In the genomic region with DNA sequence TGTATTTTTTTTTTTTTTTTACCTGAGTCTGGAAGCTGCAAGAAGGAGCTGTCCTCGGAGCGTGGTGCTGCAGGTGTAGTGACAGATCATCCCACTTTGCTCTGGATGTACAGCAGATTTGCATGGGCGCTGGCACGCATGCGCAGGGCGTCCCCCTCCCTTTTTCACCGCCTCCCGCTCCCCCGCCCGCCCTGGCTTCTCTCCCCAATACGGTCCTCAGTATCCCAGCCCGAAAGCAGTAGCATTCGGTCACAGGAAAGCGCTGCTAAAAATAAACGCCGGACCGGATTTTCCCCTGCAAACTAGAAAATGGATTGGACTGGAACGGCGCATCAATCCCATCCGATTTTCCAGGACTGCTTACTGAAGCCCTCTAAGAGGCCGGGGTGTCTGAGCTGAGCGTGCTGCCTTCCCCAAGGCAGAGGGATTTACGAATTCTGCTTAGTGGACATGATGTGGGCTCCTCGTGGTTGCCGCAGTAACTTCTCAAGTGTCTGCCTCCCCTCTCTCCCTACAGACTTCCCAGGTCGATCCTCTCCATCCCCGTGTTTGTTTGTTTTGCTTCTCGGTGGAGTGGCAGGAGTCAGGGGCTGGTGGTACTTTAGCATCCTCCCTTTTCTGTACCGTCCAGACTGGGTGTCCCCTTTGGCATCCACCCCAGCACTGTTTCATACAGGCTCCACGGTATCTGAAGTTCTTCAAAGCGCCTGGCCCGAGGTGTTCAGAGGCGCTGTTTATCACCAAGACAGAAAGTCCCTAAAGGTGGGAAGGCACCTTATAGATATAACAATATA, we compare ENCODE assay signal across 8 mouse cellular contexts. TPM values are rescaled to one million over a fixed set of nuclear protein-coding genes. Genes with fewer than 3 reads are reported as not detected.
DNase-seq lines count a peak whose midpoint lies in the region; ATAC-seq lines count a peak whose summit lies in the region.

No protein-coding gene starts in this region.

- H3K9ac ChIP-seq in forebrain, embryonic 16.5 days (replicated peaks; ENCODE audit: low read depth, low read length), result peak overlapping the region; percentile 68
- no peak overlapping the region for H3K9ac ChIP-seq in liver, embryonic 16.5 days (ENCODE audit: low read depth, low read length)

- H3K4me2 ChIP-seq in forebrain, embryonic 16.5 days (ENCODE audit: low read length), result peak overlapping the region; percentile 77
- 0 out of 2 replicates have a peak overlapping the region, but pooled peaks have one; percentile 0 for H3K4me2 ChIP-seq in liver, embryonic 16.5 days (ENCODE audit: low read depth, low read length)

- no peaks in the 10 kb centered on the region for H3K27me3 ChIP-seq in forebrain, embryonic 16.5 days (replicated peaks; ENCODE audit: control insufficient read depth, insufficient read depth, low read length)
- peaks cover 5% of the 10 kb centered on the region for H3K27me3 ChIP-seq in liver, embryonic 16.5 days (ENCODE audit: control insufficient read depth, insufficient read depth, low read depth, low read length)

- no peaks in the 10 kb centered on the region for H3K9me3 ChIP-seq in forebrain, embryonic 16.5 days (ENCODE audit: control insufficient read depth, low read length)
- no peaks in the 10 kb centered on the region for H3K9me3 ChIP-seq in liver, embryonic 16.5 days (replicated peaks; ENCODE audit: control insufficient read depth, low read length)

- WGBS in forebrain, embryonic 16.5 days, result under 1% methylated on average over 33 of the region's 33 CpGs
- WGBS in liver, embryonic 16.5 days (ENCODE audit: insufficient replicate concordance), result under 1% methylated on average over 33 of the region's 33 CpGs

- peak; percentile 13 to 23 for DNase-seq in urinary bladder, adult 18-20 months (ENCODE audit: low spot score in 2 of 2)
- DNase-seq in urinary bladder, postnatal 10 days (ENCODE audit: low spot score), result no peak
- peak; percentile 29 to 33 for DNase-seq in heart, postnatal 36 days
- DNase-seq in layer of hippocampus, adult 18-20 months (ENCODE audit: low spot score in 2 of 2), result peak; percentile 81 to 91
- peak; percentile 76 for DNase-seq in retina, postnatal 7 days (ENCODE audit: low read depth, low spot score)

- no peaks in the 10 kb centered on the region for H3K36me3 ChIP-seq in forebrain, embryonic 16.5 days (ENCODE audit: control insufficient read depth, insufficient read depth)
- H3K36me3 ChIP-seq in liver, embryonic 16.5 days (ENCODE audit: control insufficient read depth, insufficient read depth), result no peaks in the 10 kb centered on the region

- H3K4me3 ChIP-seq in forebrain, embryonic 16.5 days (replicated peaks; ENCODE audit: low read length), result peak overlapping the region; percentile 64
- no peak overlapping the region for H3K4me3 ChIP-seq in liver, embryonic 16.5 days (ENCODE audit: low read depth, low read length)

- peak; percentile 98 for ATAC-seq in forebrain, embryonic 16.5 days
- ATAC-seq in liver, embryonic 16.5 days (ENCODE audit: low read depth), result no peak
- ATAC-seq in erythroid progenitor cell, adult 5-6 weeks (replicated peaks; ENCODE audit: low FRiP score, poor library complexity, severe bottlenecking), result no peak

- intact Hi-C loops in heart, postnatal 36 days (cut with DNase I), result no loop called here

- peaks cover 9% of the 10 kb centered on the region; the same call in 1 of the 2 replicates for H3K4me1 ChIP-seq in forebrain, embryonic 16.5 days (replicated peaks; ENCODE audit: control insufficient read depth, insufficient read depth, low read length)
- no peaks in the 10 kb centered on the region for H3K4me1 ChIP-seq in liver, embryonic 16.5 days (ENCODE audit: control insufficient read depth, low read depth, low read length)

- 0 out of 2 replicates have a peak overlapping the region, but pooled peaks have one; percentile 41 for H3K27ac ChIP-seq in forebrain, embryonic 16.5 days (ENCODE audit: low read length)
- H3K27ac ChIP-seq in liver, embryonic 16.5 days (ENCODE audit: low read length), result no peak overlapping the region

RNA-seq across cellular contexts. Expression of a gene that starts 0.5 kb away (rescaled TPM):
- polyA plus RNA-seq in forebrain, embryonic 16.5 days (2015; fragmentation: Nextera tagmentation; extraction: Ambion mirVana), result 25.1 and 25.4 TPM in 2 replicates
- 10 to 100 TPM; 11.8 to 16.5 TPM for total RNA-seq in heart, postnatal 36 days (2021)
- total RNA-seq in layer of hippocampus, adult 18-20 months (2021), result 100 to 1,000 TPM; 140 to 146 TPM
- not detected in 2 replicates for polyA plus RNA-seq in liver, embryonic 16.5 days (2015; fragmentation: Nextera tagmentation; extraction: Ambion mirVana)
- total RNA-seq in erythroid progenitor cell, adult 5-6 weeks (2015; ENCODE audit: low replicate concordance), result not detected in 2 replicates
- not detected in 2 replicates for total RNA-seq in erythroid progenitor cell, adult 5-6 weeks (2017; ENCODE audit: low replicate concordance)

Comparison
In these comparisons a context has a peak if more than half of its experiments do, and no peak if none do; other contexts are left out.
1. RNA of a gene that starts 0.5 kb away (total RNA-seq): 140 to 146 TPM in layer of hippocampus, adult 18-20 months and 11.8 to 16.5 TPM in heart, postnatal 36 days; not detected in erythroid progenitor cell, adult 5-6 weeks; every median in the first group is over 10 times any median in the second.